8 mouse cellular contexts compared by ENCODE assay signal in genomic region chr2:90745740-90746537, GRCm38 (mm10). TPM values are rescaled to one million over a fixed set of nuclear protein-coding genes. Genes with fewer than 3 reads are reported as not detected.
DNase-seq lines count a peak whose midpoint lies in the region; ATAC-seq lines count a peak whose summit lies in the region.

No protein-coding gene starts in this region.

- intact Hi-C loops in heart, postnatal 25 days (cut with DNase I), result loop anchor here (10.0 kb wide), 1 partner anchor 319 kb away; no protein-coding TSS in a partner anchor

- ATAC-seq in lung, embryonic 16.5 days (ENCODE audit: low read depth), result peak; percentile 51
- peak; percentile 42; the same call in 1 of the 2 replicates for ATAC-seq in stomach, embryonic 16.5 days (ENCODE audit: insufficient read depth, low FRiP score)

- H3K4me2 ChIP-seq in lung, embryonic 16.5 days (ENCODE audit: low read depth, low read length), result peak overlapping the region; percentile 59
- H3K4me2 ChIP-seq in stomach, embryonic 16.5 days (ENCODE audit: low read depth, low read length), result peak overlapping the region; percentile 83

- H3K27me3 ChIP-seq in lung, embryonic 16.5 days (ENCODE audit: control insufficient read depth, insufficient read depth, low read depth, low read length), result no peaks in the 10 kb centered on the region
- no peaks in the 10 kb centered on the region for H3K27me3 ChIP-seq in stomach, embryonic 16.5 days (ENCODE audit: control insufficient read depth, insufficient read depth, low read length)

- H3K36me3 ChIP-seq in lung, embryonic 16.5 days (ENCODE audit: control insufficient read depth, insufficient read depth, low read length), result peaks cover 11% of the 10 kb centered on the region
- peaks cover 4% of the 10 kb centered on the region; the same call in 1 of the 2 replicates for H3K36me3 ChIP-seq in stomach, embryonic 16.5 days (ENCODE audit: control insufficient read depth, insufficient read depth, low read length)

- peak overlapping the region; percentile 99 for H3K4me3 ChIP-seq in lung, embryonic 16.5 days (ENCODE audit: low read length)
- peak overlapping the region; percentile 73 for H3K4me3 ChIP-seq in stomach, embryonic 16.5 days (replicated peaks; ENCODE audit: low read length)

- peak overlapping the region; percentile 97 for H3K27ac ChIP-seq in lung, embryonic 16.5 days (ENCODE audit: low read length)
- H3K27ac ChIP-seq in stomach, embryonic 16.5 days (ENCODE audit: low read length), result peak overlapping the region; percentile 94

- WGBS in lung, embryonic 16.5 days, result under 1% methylated on average over 54 of the region's 54 CpGs
- under 1% methylated on average over 54 of the region's 54 CpGs for WGBS in stomach, embryonic 16.5 days

- H3K9me3 ChIP-seq in lung, embryonic 16.5 days (ENCODE audit: control insufficient read depth, low read length), result no peaks in the 10 kb centered on the region
- no peaks in the 10 kb centered on the region for H3K9me3 ChIP-seq in stomach, embryonic 16.5 days (replicated peaks; ENCODE audit: control insufficient read depth, low read length)

- peak overlapping the region; percentile 99 for H3K9ac ChIP-seq in lung, embryonic 16.5 days (ENCODE audit: low read length)
- H3K9ac ChIP-seq in stomach, embryonic 16.5 days (ENCODE audit: low read length), result peak overlapping the region; percentile 92

- peaks cover 12% of the 10 kb centered on the region for H3K4me1 ChIP-seq in lung, embryonic 16.5 days (replicated peaks; ENCODE audit: control insufficient read depth, insufficient read depth, low read length)
- peaks cover 13% of the 10 kb centered on the region for H3K4me1 ChIP-seq in stomach, embryonic 16.5 days (ENCODE audit: control insufficient read depth, insufficient read depth, low read length)

- DNase-seq in layer of hippocampus, adult 9-10 months (ENCODE audit: low spot score), result peak; percentile 11
- DNase-seq in layer of hippocampus, postnatal 14 days (ENCODE audit: low spot score in 2 of 2), result no peak
- peak; percentile 18 for DNase-seq in MEL-GATA-1-ER (ENCODE audit: extremely low read depth, low read depth)
- DNase-seq in c-Kit-positive CD71-positive TER-119-negative erythroid progenitor cells, embryonic 14.5 days (ENCODE audit: low read depth), result peak; percentile 31
- peak; percentile 12 for DNase-seq in heart, postnatal 25 days (ENCODE audit: low spot score)
- DNase-seq in cerebellum, adult 11 months, result no peak

RNA-seq across cellular contexts. Expression of gene Fnbp4, which starts 0.8 kb away (rescaled TPM):
- total RNA-seq in layer of hippocampus, postnatal 14 days (2021), result 10 to 100 TPM; 58.8 to 74.5 TPM
- total RNA-seq in heart, postnatal 25 days (2021), result 10 to 100 TPM; 13.4 to 15.4 TPM
- polyA plus RNA-seq in lung, embryonic 16.5 days (2015; fragmentation: Nextera tagmentation; extraction: Ambion mirVana), result 85.7 and 88.5 TPM in 2 replicates
- 67.4 and 82.3 TPM in 2 replicates for polyA plus RNA-seq in stomach, embryonic 16.5 days (2015; fragmentation: Nextera tagmentation; extraction: Ambion mirVana)

RNA-seq across cellular contexts. Expression of gene Agbl2, which starts 36.6 kb away (rescaled TPM):
- total RNA-seq in layer of hippocampus, postnatal 14 days (2021), result under 1 TPM; 0.31 to 0.88 TPM
- 1 to 10 TPM; 1.1 to 1.2 TPM for total RNA-seq in heart, postnatal 25 days (2021)
- 2.4 and 2.5 TPM in 2 replicates for polyA plus RNA-seq in lung, embryonic 16.5 days (2015; fragmentation: Nextera tagmentation; extraction: Ambion mirVana)
- 0.43 and 0.67 TPM in 2 replicates for polyA plus RNA-seq in stomach, embryonic 16.5 days (2015; fragmentation: Nextera tagmentation; extraction: Ambion mirVana)

Comparison
In these comparisons a context has a peak if more than half of its experiments do, and no peak if none do; other contexts are left out.
1. DNase-seq: peak in layer of hippocampus, adult 9-10 months (single experiment), MEL-GATA-1-ER (single experiment), c-Kit-positive CD71-positive TER-119-negative erythroid progenitor cells, embryonic 14.5 days (single experiment) and heart, postnatal 25 days (single experiment); none in layer of hippocampus, postnatal 14 days (0 of 2) and cerebellum, adult 11 months (single experiment).